Mouse (Mus musculus) forebrain, embryonic 10.5 days (tissue): Measurements from ENCODE around the gene Epb41l5. TPM values are rescaled to one million over a fixed set of nuclear protein-coding genes. Genes with fewer than 3 reads are reported as not detected.

Experiments
- DNase-seq: peaks from one replicate; pipeline ENCODE4 v3.0.0-alpha.2; 2017; ENCODE audit warnings: low spot score; ENCODE audit errors: extremely low spot score
- H3K27ac ChIP-seq: fragments of 300-500 bp; sonication (generic); 2 replicates; pipeline ENCODE4 v1.5.1; 2016; ENCODE audit warnings: mild to moderate bottlenecking
- H3K27me3 ChIP-seq: fragments of 300-500 bp; sonication (generic); 2 replicates; pipeline ENCODE4 v1.6.1; 2016; ENCODE audit warnings: mild to moderate bottlenecking; ENCODE audit not compliant: poor library complexity, severe bottlenecking
- H3K36me3 ChIP-seq: fragments of 300-500 bp; sonication (generic); replicated peaks from 2 replicates; pipeline ENCODE4 v1.6.1; 2016; ENCODE audit warnings: mild to moderate bottlenecking, moderate library complexity
- H3K4me1 ChIP-seq: fragments of 300-500 bp; sonication (generic); 2 replicates; pipeline ENCODE4 v1.6.1; 2016
- H3K4me3 ChIP-seq: fragments of 300-500 bp; sonication (generic); 2 replicates; pipeline ENCODE4 v1.5.1; 2016; ENCODE audit warnings: mild to moderate bottlenecking, moderate library complexity
- H3K9me3 ChIP-seq: fragments of 300-500 bp; sonication (generic); 2 replicates; pipeline ENCODE4 v1.6.1; 2016; ENCODE audit warnings: mild to moderate bottlenecking, moderate library complexity
- WGBS: fragments of 180-500 bp; shearing (Covaris S2); methylation state at CpG from one replicate; pipeline ENCODE4 v1.1.7; 2016; 5-methylcytosine and 5-hydroxymethylcytosine counted together
- polyA plus RNA-seq: library from polyadenylated mRNA; unstranded; fragments of >200 nt; fragmentation: Nextera tagmentation; extraction: Ambion mirVana; gene quantifications from 2 replicates; pipeline ENCODE4 v1.2.1, GENCODE M21; 2016

The Epb41l5 gene
- polyA plus RNA-seq, 1 experiment from 2014 or later = 49.2 TPM

GRCm38 (mm10) chr1:119640006-119640405 lies 8.8 kb downstream of the Epb41l5 start:
- no peak overlapping the region for H3K4me3 ChIP-seq
- H3K36me3 ChIP-seq = peaks cover 28% of the 10 kb centered on the region
- no peak overlapping the region for H3K27ac ChIP-seq
- WGBS = 93% methylated on average over 2 of the region's 2 CpGs
- peaks cover 11% of the 10 kb centered on the region for H3K4me1 ChIP-seq
- no peaks in the 10 kb centered on the region for H3K27me3 ChIP-seq
- no peaks in the 10 kb centered on the region for H3K9me3 ChIP-seq
- no peak for DNase-seq

- DNase-seq = no peak
- H3K27ac ChIP-seq = no peak overlapping the region
- no peaks in the 10 kb centered on the region for H3K9me3 ChIP-seq
- no peak overlapping the region for H3K4me3 ChIP-seq
- no peaks in the 10 kb centered on the region for H3K27me3 ChIP-seq
- H3K36me3 ChIP-seq = peaks cover 44% of the 10 kb centered on the region
- peaks cover 11% of the 10 kb centered on the region for H3K4me1 ChIP-seq
- WGBS = 91% methylated on average over 6 of the region's 6 CpGs
Observed at GRCm38 (mm10) chr1:119637188-119638023, 11.4 kb downstream of the Epb41l5 start.

GRCm38 (mm10) chr1:119634746-119635145 lies 14.1 kb downstream of the Epb41l5 start:
- H3K9me3 ChIP-seq = no peaks in the 10 kb centered on the region
- no peak for DNase-seq
- no peak overlapping the region for H3K27ac ChIP-seq
- 61% methylated on average over 3 of the region's 3 CpGs for WGBS
- no peak overlapping the region for H3K4me3 ChIP-seq
- H3K4me1 ChIP-seq = peaks cover 7% of the 10 kb centered on the region
- H3K36me3 ChIP-seq = peaks cover 48% of the 10 kb centered on the region
- no peaks in the 10 kb centered on the region for H3K27me3 ChIP-seq

GRCm38 (mm10) chr1:119630428-119630827 lies 18.4 kb downstream of the Epb41l5 start:
- DNase-seq = no peak
- Histone ChIP-seq H3K4me1 (peaks cover 8% of the 10 kb centered on the region), H3K36me3 (peaks cover 54% of the 10 kb centered on the region), H3K27me3 (no peaks in the 10 kb centered on the region), H3K4me3 (no peak overlapping the region), H3K9me3 (no peaks in the 10 kb centered on the region), H3K27ac (no peak overlapping the region)
- 84% methylated on average over 1 of the region's 1 CpGs for WGBS

GRCm38 (mm10) chr1:119626837-119627236 lies 22.0 kb downstream of the Epb41l5 start:
- Histone ChIP-seq H3K27me3 (no peaks in the 10 kb centered on the region), H3K36me3 (peaks cover 39% of the 10 kb centered on the region), H3K27ac (no peak overlapping the region), H3K9me3 (no peaks in the 10 kb centered on the region), H3K4me1 (peaks cover 14% of the 10 kb centered on the region), H3K4me3 (no peak overlapping the region)
- no peak for DNase-seq
- 85% methylated on average over 4 of the region's 4 CpGs for WGBS

- H3K27me3 ChIP-seq = no peaks in the 10 kb centered on the region
- H3K4me3 ChIP-seq = no peak overlapping the region
- peaks cover 51% of the 10 kb centered on the region for H3K36me3 ChIP-seq
- no peaks in the 10 kb centered on the region for H3K9me3 ChIP-seq
- no peak for DNase-seq
- peaks cover 14% of the 10 kb centered on the region for H3K4me1 ChIP-seq
- H3K27ac ChIP-seq = no peak overlapping the region
- 46% methylated on average over 2 of the region's 2 CpGs for WGBS
Observed at GRCm38 (mm10) chr1:119624444-119624843, 24.4 kb downstream of the Epb41l5 start.

- no peaks in the 10 kb centered on the region for H3K9me3 ChIP-seq
- H3K27ac ChIP-seq = no peak overlapping the region
- no peaks in the 10 kb centered on the region for H3K4me1 ChIP-seq
- H3K4me3 ChIP-seq = no peak overlapping the region
- DNase-seq = no peak
- 85% methylated on average over 3 of the region's 3 CpGs for WGBS
- H3K36me3 ChIP-seq = peaks cover 57% of the 10 kb centered on the region
- no peaks in the 10 kb centered on the region for H3K27me3 ChIP-seq
Observed at GRCm38 (mm10) chr1:119605396-119605795, 43.4 kb downstream of the Epb41l5 start.

DNA sequence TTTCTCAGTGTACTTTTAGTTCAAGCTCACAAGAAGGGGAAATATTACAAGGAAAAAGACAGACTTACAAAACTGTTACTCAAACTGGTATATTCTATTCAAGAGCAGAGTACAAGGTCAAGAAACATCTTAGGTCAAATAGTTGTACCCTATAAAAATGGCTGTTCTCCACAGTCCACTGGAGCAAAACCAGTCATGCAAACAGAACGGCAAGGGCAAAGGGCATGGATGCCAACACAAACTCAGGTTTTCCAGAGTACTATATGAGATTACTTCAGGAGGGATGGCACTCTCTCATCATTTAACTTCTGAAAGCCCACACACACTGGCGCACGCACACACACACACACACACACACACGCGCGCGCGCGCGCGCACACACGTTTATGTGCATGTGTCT lies 46.4 kb downstream of the Epb41l5 start:
- Histone ChIP-seq H3K4me1 (no peaks in the 10 kb centered on the region), H3K27me3 (no peaks in the 10 kb centered on the region), H3K4me3 (no peak overlapping the region), H3K9me3 (no peaks in the 10 kb centered on the region), H3K36me3 (peaks cover 55% of the 10 kb centered on the region), H3K27ac (no peak overlapping the region)
- 98% methylated on average over 12 of the region's 12 CpGs for WGBS
- no peak for DNase-seq

DNA sequence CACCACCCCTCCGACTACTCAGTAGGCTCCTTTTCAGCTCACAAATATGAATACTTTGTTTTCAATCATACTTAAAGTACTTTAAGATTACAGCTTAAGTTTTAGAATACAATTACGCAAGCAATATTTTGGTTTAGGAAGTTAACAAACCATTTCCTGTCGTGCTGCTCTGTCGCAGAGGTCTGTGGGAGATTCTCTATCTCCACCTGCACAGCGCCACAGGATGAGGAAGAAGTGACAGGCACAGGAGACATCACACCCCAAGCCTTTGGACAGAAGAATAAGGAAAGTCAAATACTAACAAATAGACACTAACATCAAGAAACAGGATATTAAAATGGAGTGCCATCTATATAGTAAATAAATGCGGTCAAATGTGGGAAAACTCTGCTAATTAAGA lies 49.9 kb downstream of the Epb41l5 start:
- H3K4me1 ChIP-seq = no peaks in the 10 kb centered on the region
- 92% methylated on average over 6 of the region's 6 CpGs for WGBS

GRCm38 (mm10) chr1:119596954-119597480 lies 51.8 kb downstream of the Epb41l5 start:
- Histone ChIP-seq H3K9me3 (no peaks in the 10 kb centered on the region), H3K27me3 (no peaks in the 10 kb centered on the region), H3K27ac (no peak overlapping the region), H3K4me1 (no peaks in the 10 kb centered on the region), H3K36me3 (peaks cover 55% of the 10 kb centered on the region), H3K4me3 (no peak overlapping the region)
- WGBS = 85% methylated on average over 3 of the region's 3 CpGs
- no peak for DNase-seq

More for the DNA sequence above, 49.9 kb downstream of the Epb41l5 start:
- Histone ChIP-seq H3K4me3 (no peak overlapping the region), H3K27ac (no peak overlapping the region), H3K36me3 (peaks cover 52% of the 10 kb centered on the region), H3K9me3 (no peaks in the 10 kb centered on the region), H3K27me3 (no peaks in the 10 kb centered on the region)
- DNase-seq = no peak

DNA sequence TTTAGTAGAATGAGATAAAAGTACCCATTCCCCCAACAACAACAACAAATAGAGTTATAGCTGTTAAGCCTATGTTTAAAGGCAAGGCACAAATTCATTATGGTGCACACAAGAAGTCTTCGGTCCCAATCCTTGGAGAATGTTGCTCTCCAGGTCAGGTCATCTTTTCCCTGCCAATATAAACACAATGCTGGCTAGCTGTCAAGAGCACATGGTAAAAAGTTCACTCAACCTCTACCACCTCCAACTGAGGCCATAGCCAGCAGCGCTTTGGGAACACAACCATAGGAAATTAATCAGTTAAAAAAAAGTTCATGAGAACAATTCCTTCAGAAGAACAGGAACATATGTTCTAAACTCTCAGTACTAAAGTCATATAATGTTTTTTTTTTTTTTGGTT lies 58.8 kb downstream of the Epb41l5 start:
- Histone ChIP-seq H3K4me3 (no peak overlapping the region), H3K36me3 (peaks cover 65% of the 10 kb centered on the region), H3K27me3 (no peaks in the 10 kb centered on the region), H3K27ac (no peak overlapping the region), H3K9me3 (no peaks in the 10 kb centered on the region), H3K4me1 (no peaks in the 10 kb centered on the region)
- 97% methylated on average over 2 of the region's 2 CpGs for WGBS
- no peak for DNase-seq

DNA sequence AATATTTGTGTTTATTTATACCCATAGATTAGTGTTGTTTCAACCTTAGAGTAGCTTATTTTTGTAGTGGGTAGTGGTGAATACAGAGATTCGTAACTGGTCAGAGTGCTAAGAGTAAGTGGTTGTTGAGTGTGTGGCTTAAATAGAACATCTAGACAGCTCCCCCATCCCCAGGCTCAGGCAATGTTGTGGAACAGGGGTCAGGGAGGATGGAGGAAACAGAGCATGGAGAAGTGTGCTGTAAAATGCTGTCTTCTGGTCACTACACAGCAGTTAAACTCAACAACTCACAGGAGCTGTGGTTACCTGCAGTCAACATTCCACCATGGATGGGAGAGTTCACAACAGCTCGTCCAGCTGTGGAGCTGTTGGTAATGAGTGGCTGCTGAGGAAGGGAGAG lies 63.8 kb downstream of the Epb41l5 start:
- no peak overlapping the region for H3K27ac ChIP-seq
- H3K9me3 ChIP-seq = peaks cover 7% of the 10 kb centered on the region; the same call in 1 of the 2 replicates
- peaks cover 77% of the 10 kb centered on the region for H3K36me3 ChIP-seq
- no peaks in the 10 kb centered on the region for H3K4me1 ChIP-seq
- H3K4me3 ChIP-seq = no peak overlapping the region
- DNase-seq = no peak
- 93% methylated on average over 2 of the region's 2 CpGs for WGBS
- no peaks in the 10 kb centered on the region for H3K27me3 ChIP-seq

DNA sequence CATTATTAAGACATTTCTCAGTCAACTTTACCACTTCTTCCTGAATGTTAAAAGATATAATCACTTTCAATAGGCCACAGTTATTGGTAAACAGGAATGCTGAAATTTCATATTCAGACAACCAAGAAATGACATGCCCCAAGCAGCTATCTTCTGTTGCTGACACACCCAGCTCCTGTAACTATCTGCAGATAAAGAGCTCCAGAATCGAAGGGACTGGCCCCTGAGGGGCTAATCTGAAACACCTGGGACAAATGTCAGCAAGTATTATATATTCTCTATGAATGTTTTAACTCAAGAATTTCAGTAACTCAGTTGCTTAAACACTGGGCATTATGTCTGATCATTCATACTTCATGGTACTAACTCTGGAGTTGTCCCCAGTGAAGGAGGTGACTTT lies 78.7 kb downstream of the Epb41l5 start:
- Histone ChIP-seq H3K9me3 (no peaks in the 10 kb centered on the region), H3K27ac (no peak overlapping the region), H3K4me3 (no peak overlapping the region), H3K27me3 (no peaks in the 10 kb centered on the region), H3K36me3 (peaks cover 73% of the 10 kb centered on the region), H3K4me1 (no peaks in the 10 kb centered on the region)
- DNase-seq = no peak
- WGBS = 67% methylated on average over 1 of the region's 1 CpGs
